Mouse (Mus musculus): ENCODE measurements around the gene Cotl1.
A peak's percentile ranks its signal among the peaks of the same experiment; 100 is the strongest.

DNA sequence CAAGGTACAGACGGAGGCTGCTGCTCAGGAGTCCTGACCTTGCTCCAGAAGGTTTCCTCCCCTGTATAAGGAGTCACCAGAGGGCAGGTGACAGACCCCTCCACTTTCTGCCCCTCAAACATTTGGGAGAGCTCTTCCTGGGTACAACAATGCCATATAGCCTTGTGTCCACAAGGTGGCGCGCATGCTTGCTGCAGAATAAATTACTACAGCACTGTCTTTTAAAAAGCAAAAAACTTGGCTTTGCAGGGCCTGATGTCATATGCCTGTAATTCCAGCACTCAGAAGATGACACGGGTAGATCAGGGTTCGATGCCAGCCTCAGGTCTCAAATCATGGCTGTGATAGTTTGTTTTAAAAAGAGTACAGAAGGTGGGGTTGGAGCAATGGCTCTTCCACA, 57.6 kb downstream of the Cotl1 start:
- TF ChIP-seq POLR2AphosphoS2 (IDR thresholded peaks at IDR 0.05; ENCODE audit: insufficient read length, low read depth), result no peak
- no peak for TF ChIP-seq POLR2A (IDR thresholded peaks at IDR 0.05; ENCODE audit: insufficient read length, low read depth)
- no peak for TF ChIP-seq E2F4 (IDR thresholded peaks at IDR 0.05; ENCODE audit: insufficient read depth)
- no peak for TF ChIP-seq USF1 (IDR thresholded peaks at IDR 0.05; ENCODE audit: low read depth)
- TF ChIP-seq CEBPB (IDR thresholded peaks at IDR 0.05; ENCODE audit: insufficient read depth, poor library complexity, severe bottlenecking), result peak; percentile 93
- no peak for TF ChIP-seq REST (IDR thresholded peaks at IDR 0.05; ENCODE audit: insufficient read depth, insufficient read length)
- no peak for TF ChIP-seq MAX (IDR thresholded peaks at IDR 0.05; ENCODE audit: low read depth)
- no peak for TF ChIP-seq MYOG (IDR thresholded peaks at IDR 0.05; ENCODE audit: control insufficient read depth in 1 of 3, insufficient read depth in 1 of 3, insufficient read length in 2 of 3, low read depth in 2 of 3)
- TF ChIP-seq MYOD1 (IDR thresholded peaks at IDR 0.05; ENCODE audit: control insufficient read depth in 1 of 3, insufficient read length in 2 of 3, low read depth in 2 of 3), result no peak
- no peak for TF ChIP-seq TCF12 (IDR thresholded peaks at IDR 0.05; ENCODE audit: insufficient read depth, poor library complexity, severe bottlenecking)
- no peak for TF ChIP-seq TCF3 (IDR thresholded peaks at IDR 0.05; ENCODE audit: insufficient read length, low read depth)

Data from myocyte (in vitro differentiated cells).